Mouse (Mus musculus) lung, adult 2 months (tissue): ENCODE results near the gene Soga1.

Experiments
- CTCF ChIP-seq: fragments of 200-500 bp; IDR thresholded peaks from 2 replicates; pipeline ENCODE4 v1.5.1; 2011; ENCODE audit warnings: mild to moderate bottlenecking, low read length, control low read depth; ENCODE audit not compliant: insufficient read depth
- POLR2A ChIP-seq: fragments of 200-500 bp; IDR thresholded peaks from 2 replicates; pipeline ENCODE4 v1.6.1; 2011; ENCODE audit warnings: low read depth, mild to moderate bottlenecking, control low read depth, low read length, borderline replicate concordance; ENCODE audit errors: extremely low read depth

GRCm38 (mm10) chr2:156967388-156967787 lies 111.7 kb downstream of the Soga1 start:
- no peak for TF ChIP-seq POLR2A
- TF ChIP-seq CTCF = no peak
